14 mouse cellular contexts compared by ENCODE assay signal in genomic region chr9:101410783-101411531, GRCm38 (mm10).
DNase-seq lines count a peak whose midpoint lies in the region; ATAC-seq and TF ChIP-seq lines count a peak whose summit lies in the region.
"Had no signal": no experiment of that assay in that cellular context is flagged by ENCODE, and none has a peak within 500 bp of the region (broad histone marks: within the 10 kb centered on the region; RNA-seq: fewer than 3 reads in every experiment).

No protein-coding gene starts in this region.

- H3K4me2 ChIP-seq in liver, postnatal 0 days (ENCODE audit: low read depth, low read length), result no peak overlapping the region
- no peak overlapping the region for H3K4me2 ChIP-seq in forebrain, embryonic 16.5 days (ENCODE audit: low read length)
- H3K4me2 ChIP-seq in limb, embryonic 11.5 days (ENCODE audit: low read depth, severe bottlenecking), result no peak overlapping the region
- H3K4me2 ChIP-seq in neural tube, embryonic 15.5 days, result peak overlapping the region; percentile 11; the same call in 1 of the 2 replicates
- H3K4me2 ChIP-seq in kidney, embryonic 14.5 days (replicated peaks; ENCODE audit: low read depth, low read length), result no peak overlapping the region
- H3K4me2 ChIP-seq: heart, embryonic 12.5 days; liver, embryonic 15.5 days had no signal

- H3K9me3 ChIP-seq in liver, postnatal 0 days (ENCODE audit: low read length), result no peaks in the 10 kb centered on the region
- no peaks in the 10 kb centered on the region for H3K9me3 ChIP-seq in forebrain, embryonic 16.5 days (ENCODE audit: control insufficient read depth, low read length)
- H3K9me3 ChIP-seq in limb, embryonic 11.5 days (ENCODE audit: control insufficient read depth, low read length), result no peaks in the 10 kb centered on the region
- no peaks in the 10 kb centered on the region for H3K9me3 ChIP-seq in neural tube, embryonic 15.5 days (replicated peaks)
- no peaks in the 10 kb centered on the region for H3K9me3 ChIP-seq in kidney, embryonic 14.5 days (ENCODE audit: control insufficient read depth, low read length)
- H3K9me3 ChIP-seq: heart, embryonic 12.5 days; liver, embryonic 15.5 days had no signal

- H3K9ac ChIP-seq in liver, postnatal 0 days (replicated peaks), result no peak overlapping the region
- H3K9ac ChIP-seq in forebrain, embryonic 16.5 days (replicated peaks; ENCODE audit: low read depth, low read length), result no peak overlapping the region
- H3K9ac ChIP-seq in limb, embryonic 11.5 days (ENCODE audit: low read length), result no peak overlapping the region
- H3K9ac ChIP-seq in neural tube, embryonic 15.5 days (replicated peaks), result no peak overlapping the region
- no peak overlapping the region for H3K9ac ChIP-seq in kidney, embryonic 14.5 days (ENCODE audit: low read depth, low read length)
- H3K9ac ChIP-seq: heart, embryonic 12.5 days; liver, embryonic 15.5 days had no signal

- no peaks in the 10 kb centered on the region for H3K36me3 ChIP-seq in liver, postnatal 0 days (replicated peaks; ENCODE audit: insufficient read depth, low read length)
- H3K36me3 ChIP-seq in forebrain, embryonic 16.5 days (ENCODE audit: control insufficient read depth, insufficient read depth), result no peaks in the 10 kb centered on the region
- H3K36me3 ChIP-seq in limb, embryonic 11.5 days (ENCODE audit: control insufficient read depth, insufficient read depth, low read length), result no peaks in the 10 kb centered on the region
- H3K36me3 ChIP-seq in neural tube, embryonic 15.5 days, result no peaks in the 10 kb centered on the region
- no peaks in the 10 kb centered on the region for H3K36me3 ChIP-seq in kidney, embryonic 14.5 days (ENCODE audit: control insufficient read depth, insufficient read depth, low read length)
- H3K36me3 ChIP-seq: heart, embryonic 12.5 days; liver, embryonic 15.5 days had no signal

- no peak overlapping the region for H3K27ac ChIP-seq in liver, postnatal 0 days (ENCODE audit: low read depth)
- H3K27ac ChIP-seq in forebrain, embryonic 16.5 days (ENCODE audit: low read length), result peak overlapping the region; percentile 25; the same call in 1 of the 2 replicates
- no peak overlapping the region for H3K27ac ChIP-seq in limb, embryonic 11.5 days (replicated peaks; ENCODE audit: low read depth, low read length)
- peak overlapping the region; percentile 23 for H3K27ac ChIP-seq in neural tube, embryonic 15.5 days (replicated peaks)
- no peak overlapping the region for H3K27ac ChIP-seq in kidney, embryonic 14.5 days (ENCODE audit: low read depth, low read length)
- H3K27ac ChIP-seq: kidney, postnatal 0 days; liver, embryonic 15.5 days had no signal

- 76% methylated on average over 21 of the region's 21 CpGs for WGBS in liver, postnatal 0 days (ENCODE audit: insufficient replicate concordance)
- WGBS in forebrain, embryonic 16.5 days, result 70% methylated on average over 21 of the region's 21 CpGs
- WGBS in limb, embryonic 11.5 days, result 79% methylated on average over 21 of the region's 21 CpGs
- WGBS in neural tube, embryonic 15.5 days, result 56% methylated on average over 21 of the region's 21 CpGs
- WGBS in kidney, embryonic 14.5 days, result 75% methylated on average over 21 of the region's 21 CpGs

- DNase-seq in liver, postnatal 0 days, result peak; percentile 6
- no peak for DNase-seq in liver
- peak; percentile 18 for DNase-seq in limb, embryonic 11.5 days (ENCODE audit: low spot score)
- no peak for DNase-seq in right cerebral cortex, adult 18-20 months
- DNase-seq: cerebellum, adult 18-20 months; gastrocnemius, postnatal 25 days; lung, postnatal 36 days had no signal

- no peak overlapping the region for H3K4me3 ChIP-seq in liver, postnatal 0 days (ENCODE audit: low read depth, low read length)
- H3K4me3 ChIP-seq in forebrain, embryonic 16.5 days (replicated peaks; ENCODE audit: low read length), result no peak overlapping the region
- no peak overlapping the region for H3K4me3 ChIP-seq in limb, embryonic 11.5 days (ENCODE audit: low read depth, low read length)
- no peak overlapping the region for H3K4me3 ChIP-seq in neural tube, embryonic 15.5 days (replicated peaks)
- H3K4me3 ChIP-seq in kidney, embryonic 14.5 days (ENCODE audit: low read length), result no peak overlapping the region
- H3K4me3 ChIP-seq: heart, embryonic 12.5 days; liver, embryonic 15.5 days had no signal

- no peaks in the 10 kb centered on the region for H3K27me3 ChIP-seq in liver, postnatal 0 days (ENCODE audit: insufficient read depth, low read length)
- no peaks in the 10 kb centered on the region for H3K27me3 ChIP-seq in forebrain, embryonic 16.5 days (replicated peaks; ENCODE audit: control insufficient read depth, insufficient read depth, low read length)
- no peaks in the 10 kb centered on the region for H3K27me3 ChIP-seq in limb, embryonic 11.5 days (ENCODE audit: control insufficient read depth, insufficient read depth, low read length)
- no peaks in the 10 kb centered on the region for H3K27me3 ChIP-seq in neural tube, embryonic 15.5 days (replicated peaks)
- no peaks in the 10 kb centered on the region for H3K27me3 ChIP-seq in kidney, embryonic 14.5 days (ENCODE audit: control insufficient read depth, insufficient read depth, low read length)
- H3K27me3 ChIP-seq: heart, embryonic 12.5 days; liver, embryonic 15.5 days had no signal

- TF ChIP-seq EP300 in liver, postnatal 0 days (IDR thresholded peaks at IDR 0.05; ENCODE audit: low read depth), result no peak

- no peaks in the 10 kb centered on the region for H3K4me1 ChIP-seq in liver, postnatal 0 days (ENCODE audit: insufficient read depth)
- peaks cover 16% of the 10 kb centered on the region for H3K4me1 ChIP-seq in forebrain, embryonic 16.5 days (replicated peaks; ENCODE audit: control insufficient read depth, insufficient read depth, low read length)
- no peaks in the 10 kb centered on the region for H3K4me1 ChIP-seq in limb, embryonic 11.5 days (ENCODE audit: control insufficient read depth, insufficient read depth, low read length)
- H3K4me1 ChIP-seq in neural tube, embryonic 15.5 days, result peaks cover 29% of the 10 kb centered on the region
- H3K4me1 ChIP-seq in kidney, embryonic 14.5 days (ENCODE audit: control insufficient read depth, insufficient read depth, low read length), result no peaks in the 10 kb centered on the region; the same call in 1 of the 2 replicates
- H3K4me1 ChIP-seq: heart, embryonic 12.5 days; liver, embryonic 15.5 days had no signal

- no peak for TF ChIP-seq CTCF in liver, postnatal 0 days (IDR thresholded peaks at IDR 0.05; ENCODE audit: low read depth)

- no peak for ATAC-seq in liver, postnatal 0 days
- ATAC-seq in forebrain, embryonic 16.5 days, result peak; percentile 27; the same call in 1 of the 2 replicates
- ATAC-seq in limb, embryonic 11.5 days (ENCODE audit: insufficient number of reproducible peaks, low FRiP score, low TSS enrichment, low read depth), result no peak
- ATAC-seq in neural tube, embryonic 15.5 days (ENCODE audit: low FRiP score), result no peak
- ATAC-seq in kidney, embryonic 14.5 days (ENCODE audit: low FRiP score, low TSS enrichment), result no peak
- ATAC-seq: CD4-positive, CD25-positive, alpha-beta regulatory T cell, adult 4 months had no signal

Comparison
In these comparisons a context has a peak if more than half of its experiments do, and no peak if none do; other contexts are left out.
1. DNase-seq: peak in liver, postnatal 0 days (single experiment) and limb, embryonic 11.5 days (single experiment); none in liver (single experiment) and right cerebral cortex, adult 18-20 months (single experiment).
2. H3K27ac ChIP-seq: peak in forebrain, embryonic 16.5 days (single experiment) and neural tube, embryonic 15.5 days (single experiment); none in liver, postnatal 0 days (single experiment), limb, embryonic 11.5 days (single experiment) and kidney, embryonic 14.5 days (single experiment).